Mouse (Mus musculus) myocyte (in vitro differentiated cells): ENCODE measurements around the gene Pkn1.

Source experiments
- E2F4 ChIP-seq: IDR thresholded peaks from one replicate; pipeline ENCODE4 v1.6.1; 2011; ENCODE audit warnings: mild to moderate bottlenecking, control low read depth, moderate library complexity; ENCODE audit not compliant: insufficient read depth
- MAX ChIP-seq: IDR thresholded peaks from one replicate; pipeline ENCODE4 v1.6.1; 2011; ENCODE audit warnings: low read depth, mild to moderate bottlenecking, control low read depth
- MYOD1 ChIP-seq, 3 experiments: IDR thresholded peaks; one replicate each; pipeline ENCODE4 v1.6.1; 2011; ENCODE audit warnings: control low read depth in 2 of 3, low read depth in 2 of 3, mild to moderate bottlenecking in 2 of 3, moderate library complexity in 1 of 3; ENCODE audit not compliant: insufficient read length in 2 of 3, control insufficient read depth in 1 of 3
- POLR2A ChIP-seq: IDR thresholded peaks from one replicate; pipeline ENCODE4 v1.6.1; 2011; ENCODE audit warnings: low read depth, mild to moderate bottlenecking, control low read depth, moderate library complexity; ENCODE audit not compliant: insufficient read length
- TCF12 ChIP-seq: IDR thresholded peaks from one replicate; pipeline ENCODE4 v1.6.1; 2011; ENCODE audit warnings: mild to moderate bottlenecking, control low read depth; ENCODE audit not compliant: poor library complexity, insufficient read depth, severe bottlenecking
- USF1 ChIP-seq: IDR thresholded peaks from one replicate; pipeline ENCODE4 v1.6.1; 2011; ENCODE audit warnings: low read depth, mild to moderate bottlenecking, control low read depth, moderate library complexity

DNA sequence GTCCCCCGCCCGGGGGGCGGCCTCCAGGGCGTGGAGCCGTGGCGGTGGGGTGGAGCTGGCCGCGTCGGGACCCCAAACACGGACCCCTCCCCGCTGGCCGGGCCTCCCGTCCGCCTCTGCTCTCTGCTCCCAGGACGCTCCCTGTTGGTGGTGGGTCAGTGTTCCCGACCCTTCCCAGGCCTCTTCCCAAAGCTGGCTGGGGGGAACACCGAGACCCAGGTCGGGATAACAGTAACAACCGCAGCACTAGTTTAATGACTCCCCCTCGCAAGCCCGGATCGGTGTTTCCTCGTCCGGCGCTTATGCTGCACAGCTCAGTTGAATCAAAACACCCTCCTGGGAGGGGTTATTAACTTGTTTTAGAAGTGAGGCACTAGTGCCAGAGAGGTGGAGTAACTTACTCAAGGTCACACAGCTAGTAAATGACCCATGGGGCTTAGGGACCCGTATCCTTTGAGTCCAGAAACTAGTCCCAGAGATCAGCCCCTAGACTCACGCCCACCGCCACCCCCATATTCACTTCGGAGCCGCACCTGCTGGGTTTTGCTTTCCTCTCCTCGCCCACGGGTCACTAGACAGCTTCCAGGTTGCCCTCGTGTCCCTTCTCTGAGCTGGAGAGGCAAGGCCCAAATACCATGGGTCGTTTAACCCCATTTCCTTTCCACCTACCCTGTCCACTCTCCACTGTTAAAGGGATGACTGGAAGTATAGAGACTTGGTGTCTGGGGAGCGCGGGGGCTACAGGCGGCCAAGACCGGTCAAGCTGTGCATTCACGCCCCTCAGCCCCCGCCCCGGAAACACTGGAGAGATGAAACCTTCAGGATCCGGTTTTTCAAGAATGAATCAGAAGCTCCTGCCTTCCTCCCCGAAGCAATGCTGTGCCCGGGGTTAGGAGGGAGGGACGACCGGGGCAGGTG, 46.0 kb downstream of the Pkn1 start:
- TF ChIP-seq POLR2A: no peak
- no peak for TF ChIP-seq MYOD1 (IDR thresholded peaks at IDR 0.05; ENCODE audit: control insufficient read depth in 1 of 3, insufficient read length in 2 of 3, low read depth in 2 of 3)
- TF ChIP-seq USF1: no peak
- no peak for TF ChIP-seq E2F4
- TF ChIP-seq TCF12: no peak
- TF ChIP-seq MAX: no peak
